Comparison of ENCODE assay signal across 19 mouse cellular contexts in the genomic region with DNA sequence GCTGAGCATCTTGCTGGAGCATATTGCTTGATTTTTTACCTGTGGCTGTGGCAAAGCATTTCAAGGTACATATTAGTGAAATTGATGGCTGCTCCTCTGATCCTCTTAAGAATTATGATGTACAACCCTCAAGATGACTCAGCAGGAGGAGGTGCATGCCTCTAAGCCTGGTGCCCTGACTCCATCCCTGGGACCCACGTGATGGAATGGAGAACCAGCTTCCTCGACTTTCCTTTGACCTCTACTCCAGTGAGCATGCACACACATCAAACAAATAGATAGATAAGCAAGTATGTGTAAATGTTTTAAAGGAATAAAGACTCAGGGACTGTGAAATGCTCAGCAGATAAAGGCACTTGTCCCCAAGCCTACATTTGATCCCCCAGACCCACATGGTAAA.
"Had no signal": no experiment of that assay in that cellular context is flagged by ENCODE, and none has a peak within 500 bp of the region (broad histone marks: within the 10 kb centered on the region; RNA-seq: fewer than 3 reads in every experiment).

No protein-coding gene starts in this region.

- DNase-seq: kidney, adult 2 months; kidney, postnatal 10 days; kidney, postnatal 4 days; liver; lung, adult 18-20 months; lung, postnatal 10 days; lung, postnatal 36 days; midbrain, embryonic 14.5 days; thymus, adult 18-20 months; thymus, postnatal 25 days had no signal

- H3K36me3 ChIP-seq: limb, embryonic 10.5 days; limb, embryonic 13.5 days; liver, embryonic 12.5 days; liver, embryonic 15.5 days; lung, embryonic 15.5 days; neural tube, embryonic 12.5 days; neural tube, embryonic 15.5 days had no signal

- H3K4me1 ChIP-seq: liver, embryonic 15.5 days; lung, embryonic 15.5 days; neural tube, embryonic 12.5 days had no signal

- H3K27ac ChIP-seq: limb, embryonic 10.5 days; limb, embryonic 13.5 days; liver, embryonic 12.5 days; liver, embryonic 15.5 days; lung, embryonic 15.5 days; neural tube, embryonic 12.5 days; neural tube, embryonic 15.5 days had no signal

- H3K4me3 ChIP-seq: limb, embryonic 10.5 days; limb, embryonic 13.5 days; liver, embryonic 12.5 days; liver, embryonic 15.5 days; lung, embryonic 15.5 days; neural tube, embryonic 12.5 days; neural tube, embryonic 15.5 days had no signal

- ATAC-seq: intestine, postnatal 0 days; liver, embryonic 12.5 days had no signal

- H3K4me2 ChIP-seq: limb, embryonic 13.5 days; liver, embryonic 12.5 days; liver, embryonic 15.5 days; lung, embryonic 15.5 days; midbrain, embryonic 11.5 days; neural tube, embryonic 12.5 days; neural tube, embryonic 15.5 days had no signal

- H3K9ac ChIP-seq: limb, embryonic 13.5 days; liver, embryonic 12.5 days; liver, embryonic 15.5 days; lung, embryonic 15.5 days; neural tube, embryonic 12.5 days; neural tube, embryonic 15.5 days had no signal

- H3K27me3 ChIP-seq: limb, embryonic 13.5 days; liver, embryonic 15.5 days; lung, embryonic 15.5 days; neural tube, embryonic 12.5 days; neural tube, embryonic 15.5 days had no signal

- H3K9me3 ChIP-seq: limb, embryonic 10.5 days; limb, embryonic 13.5 days; liver, embryonic 12.5 days; liver, embryonic 15.5 days; lung, embryonic 15.5 days; neural tube, embryonic 12.5 days; neural tube, embryonic 15.5 days had no signal
